Mouse (Mus musculus) MEL (cell line): ENCODE data around the gene G6pc. TPM values are rescaled to one million over a fixed set of nuclear protein-coding genes. Genes with fewer than 3 reads are reported as not detected.
"Not testable (repeated sequence)": the region's sequence is repeated elsewhere in the genome, so short reads cannot be mapped to it uniquely, and the experiment has no call there.

ENCODE experiments used
- DNase-seq: peaks from one replicate; pipeline ENCODE4 v3.0.0; 2011; ENCODE audit warnings: low read depth, low spot score
- H3K27ac ChIP-seq: 2 replicates; pipeline ENCODE4 v1.5.1; 2012; ENCODE audit warnings: low read depth, mild to moderate bottlenecking, control low read depth, low read length, moderate library complexity; ENCODE audit not compliant: control insufficient read depth
- H3K27me3 ChIP-seq, 2 experiments: fragments of 150-350 bp in 1 of 2; sonication (generic) in 1 of 2; 2 replicates each; pipeline ENCODE4 v1.6.1; 2012; ENCODE audit warnings: low read length in 2 of 2, mild to moderate bottlenecking in 2 of 2, improper control_type of control experiment in 1 of 2, moderate library complexity in 1 of 2; ENCODE audit not compliant: insufficient read depth in 2 of 2, control insufficient read depth in 1 of 2
- H3K36me3 ChIP-seq, 2 experiments: 2 replicates each; pipeline ENCODE4 v1.6.1; 2012 to 2014; ENCODE audit warnings: low read length in 2 of 2, improper control_type of control experiment in 1 of 2, inconsistent platforms in 1 of 2, mild to moderate bottlenecking in 1 of 2; ENCODE audit not compliant: insufficient read depth in 2 of 2, control insufficient read depth in 1 of 2
- H3K4me1 ChIP-seq, 2 experiments: fragments of 150-350 bp in 1 of 2; sonication (generic) in 1 of 2; 2 replicates each; pipeline ENCODE4 v1.6.1; 2012; ENCODE audit warnings: low read length in 2 of 2, improper control_type of control experiment in 1 of 2, mild to moderate bottlenecking in 1 of 2; ENCODE audit not compliant: insufficient read depth in 2 of 2, control insufficient read depth in 1 of 2
- H3K4me3 ChIP-seq, 2 experiments: fragments of 150-350 bp in 1 of 2; sonication (generic) in 1 of 2; 2 replicates each; pipeline ENCODE4 v1.5.1; 2012; ENCODE audit warnings: low read depth in 2 of 2, low read length in 2 of 2, mild to moderate bottlenecking in 2 of 2, moderate library complexity in 2 of 2, control low read depth in 1 of 2, improper control_type of control experiment in 1 of 2; ENCODE audit not compliant: control insufficient read depth in 1 of 2, insufficient read depth in 1 of 2
- H3K79me2 ChIP-seq: 2 replicates; pipeline ENCODE4 v1.6.1; 2012; ENCODE audit warnings: mild to moderate bottlenecking, low read length, moderate library complexity; ENCODE audit not compliant: control insufficient read depth, poor library complexity, insufficient read depth
- H3K9ac ChIP-seq: 2 replicates; pipeline ENCODE4 v1.6.1; 2012; ENCODE audit warnings: low read depth, mild to moderate bottlenecking, control low read depth, low read length, moderate library complexity; ENCODE audit not compliant: control insufficient read depth, poor library complexity, severe bottlenecking
- H3K9me3 ChIP-seq: fragments of 150-350 bp; sonication (generic); replicated peaks from 2 replicates; pipeline ENCODE4 v1.6.1; 2012; ENCODE audit warnings: mild to moderate bottlenecking, low read length, improper control_type of control experiment, moderate library complexity; ENCODE audit not compliant: insufficient read depth
- ELF1 ChIP-seq: IDR thresholded peaks from 2 replicates; pipeline ENCODE4 v1.6.1; 2014; ENCODE audit warnings: low read depth, mild to moderate bottlenecking, inconsistent platforms, low read length, improper control_type of control experiment, moderate library complexity
- ETS1 ChIP-seq: IDR thresholded peaks from 2 replicates; pipeline ENCODE4 v1.6.1; 2012; ENCODE audit warnings: low read depth, mild to moderate bottlenecking, inconsistent platforms, low read length, improper control_type of control experiment, moderate library complexity
- HCFC1 ChIP-seq: IDR thresholded peaks from 2 replicates; pipeline ENCODE4 v1.6.1; 2012; ENCODE audit warnings: low read depth, mild to moderate bottlenecking, inconsistent platforms, low read length, improper control_type of control experiment, moderate library complexity
- NRF1 ChIP-seq: IDR thresholded peaks from 2 replicates; pipeline ENCODE4 v1.6.1; 2014; ENCODE audit warnings: low read depth, mild to moderate bottlenecking, inconsistent platforms, low read length, improper control_type of control experiment, moderate library complexity; ENCODE audit not compliant: poor library complexity, insufficient read depth, severe bottlenecking
- POLR2A ChIP-seq, 2 experiments: IDR thresholded peaks; 2 replicates each; pipeline ENCODE4 v1.6.1; 2011 to 2012; ENCODE audit warnings: low read length in 2 of 2, mild to moderate bottlenecking in 2 of 2, control low read depth in 1 of 2, improper control_type of control experiment in 1 of 2, low read depth in 1 of 2, moderate library complexity in 1 of 2; ENCODE audit not compliant: control insufficient read depth in 1 of 2, insufficient read depth in 1 of 2, poor library complexity in 1 of 2
- POLR2AphosphoS2 ChIP-seq: IDR thresholded peaks from 2 replicates; pipeline ENCODE4 v1.6.1; 2011; ENCODE audit warnings: low read length, improper control_type of control experiment
- POLR2AphosphoS5 ChIP-seq: IDR thresholded peaks from 2 replicates; pipeline ENCODE4 v1.6.1; 2012; ENCODE audit warnings: low read depth, borderline replicate concordance, mild to moderate bottlenecking, inconsistent platforms, low read length, moderate library complexity, mixed read lengths
- TCF12 ChIP-seq: IDR thresholded peaks from 2 replicates; pipeline ENCODE4 v1.6.1; 2014; ENCODE audit warnings: low read depth, mild to moderate bottlenecking, inconsistent platforms, low read length, improper control_type of control experiment, moderate library complexity
- UBTF ChIP-seq: IDR thresholded peaks from 2 replicates; pipeline ENCODE4 v1.6.1; 2012; ENCODE audit warnings: low read depth, mild to moderate bottlenecking, inconsistent platforms, low read length, improper control_type of control experiment, moderate library complexity, borderline replicate concordance; ENCODE audit not compliant: insufficient read depth
- ZMIZ1 ChIP-seq: IDR thresholded peaks from 2 replicates; pipeline ENCODE4 v1.6.1; 2012; ENCODE audit warnings: low read depth, mild to moderate bottlenecking, inconsistent platforms, low read length, improper control_type of control experiment, moderate library complexity
- polyA plus RNA-seq, 2 experiments: library from polyadenylated mRNA; stranded (reverse) in 1 of 2; unstranded in 1 of 2; fragments of >175 nt in 1 of 2; fragments of >200 nt in 1 of 2; gene quantifications; 2 replicates each; pipeline versions ENCODE4 v1.2.1 to v1.2.4; 2012; ENCODE audit warnings: low replicate concordance in 2 of 2, low read depth in 1 of 2; ENCODE audit not compliant: insufficient read length in 2 of 2, insufficient read depth in 1 of 2, missing spikeins in 1 of 2
- total RNA-seq: library from RNA; depleted of rRNA; stranded (reverse); fragments of 300-350 nt; gene quantifications from 2 replicates; pipeline ENCODE4 v1.2.3, GENCODE M21; 2012

Gene G6pc
- total and polyA plus RNA-seq, 3 experiments, result not detected

GRCm38 (mm10) chr11:101324763-101325162 is 42.6 kb upstream of the G6pc start, which contains the start of gene Aoc2:
Gene Aoc2, plus strand, starts transcription at chr11:101325063.
- Histone ChIP-seq H3K9ac (no peak within 1 kb of the TSS), H3K4me3 (no peak within 1 kb of the TSS), H3K4me1 (no peaks in the 10 kb centered on the region), H3K27me3 (no peaks in the 10 kb centered on the region), H3K36me3 (peaks cover 0 to 18% of the 10 kb centered on the region in 2 experiments; a peak in 2 of 4 replicates), H3K27ac (no peak within 1 kb of the TSS)
- DNase-seq, result no peak
- TF ChIP-seq ELF1 (no peak), ZMIZ1 (0 out of 2 replicates have a peak, but pooled peaks have one; percentile 24)
- TF ChIP-seq, all 39 proteins: peak for 1
- Histone ChIP-seq H3K79me2 (no peaks in the 10 kb centered on the region), H3K9me3 (no peaks in the 10 kb centered on the region)

GRCm38 (mm10) chr11:101325201-101325600 is 42.2 kb upstream of the G6pc start:
- H3K79me2 ChIP-seq, DNase-seq, H3K27me3 ChIP-seq, H3K27ac ChIP-seq, H3K9ac ChIP-seq, H3K4me3 ChIP-seq, H3K9me3 ChIP-seq, H3K4me1 ChIP-seq: not testable (repeated sequence)
- H3K36me3 ChIP-seq, result peaks cover 0 to 16% of the 10 kb centered on the region in 2 experiments; a peak in 2 of 4 replicates

- Histone ChIP-seq H3K4me3 (no peak overlapping the region), H3K9me3 (no peaks in the 10 kb centered on the region), H3K27ac (no peak overlapping the region), H3K36me3 (peaks cover 0 to 12% of the 10 kb centered on the region in 2 experiments; a peak in 2 of 4 replicates), H3K4me1 (no peaks in the 10 kb centered on the region), H3K9ac (no peak overlapping the region), H3K27me3 (no peaks in the 10 kb centered on the region), H3K79me2 (no peaks in the 10 kb centered on the region)
- TF ChIP-seq NRF1 (no peak), POLR2A (IDR thresholded peaks at IDR 0.05; ENCODE audit: control insufficient read depth in 1 of 2, insufficient read depth in 1 of 2, low read depth in 1 of 2, low read length in 2 of 2, poor library complexity in 1 of 2) (peak in 1 of 2 experiments; percentile 28; a peak in 1 of 4 replicates), UBTF (no peak), TCF12 (no peak), ELF1 (no peak), POLR2AphosphoS5 (0 out of 2 replicates have a peak, but pooled peaks have one; percentile 35), POLR2AphosphoS2 (peak; percentile 52; the same call in 1 of the 2 replicates), HCFC1 (no peak), ETS1 (no peak)
- no peak for DNase-seq
Observed at GRCm38 (mm10) chr11:101326147-101326546, 41.2 kb upstream of the G6pc start.
